Mouse (Mus musculus) E14TG2a.4 (cell line): ENCODE measurements at regions not wholly inside any gene's neighbourhood (a gene's known extent, or its start where the extent isn't known, plus 50 kb on each side); places are given as distances from the start of the nearest gene placed in this dataset.

Experiments used
- CTCF ChIP-seq: conservative IDR thresholded peaks from 2 replicates; pipeline ENCODE4 v1.5.1; 2014; ENCODE audit warnings: low read length
- NANOG ChIP-seq: IDR thresholded peaks from 2 replicates; pipeline ENCODE4 v1.6.1; 2014; ENCODE audit warnings: borderline replicate concordance, low read length, mixed read lengths
- POU5F1 ChIP-seq: IDR thresholded peaks from 2 replicates; pipeline ENCODE4 v1.6.1; 2014; ENCODE audit warnings: low read length, borderline replicate concordance

DNA sequence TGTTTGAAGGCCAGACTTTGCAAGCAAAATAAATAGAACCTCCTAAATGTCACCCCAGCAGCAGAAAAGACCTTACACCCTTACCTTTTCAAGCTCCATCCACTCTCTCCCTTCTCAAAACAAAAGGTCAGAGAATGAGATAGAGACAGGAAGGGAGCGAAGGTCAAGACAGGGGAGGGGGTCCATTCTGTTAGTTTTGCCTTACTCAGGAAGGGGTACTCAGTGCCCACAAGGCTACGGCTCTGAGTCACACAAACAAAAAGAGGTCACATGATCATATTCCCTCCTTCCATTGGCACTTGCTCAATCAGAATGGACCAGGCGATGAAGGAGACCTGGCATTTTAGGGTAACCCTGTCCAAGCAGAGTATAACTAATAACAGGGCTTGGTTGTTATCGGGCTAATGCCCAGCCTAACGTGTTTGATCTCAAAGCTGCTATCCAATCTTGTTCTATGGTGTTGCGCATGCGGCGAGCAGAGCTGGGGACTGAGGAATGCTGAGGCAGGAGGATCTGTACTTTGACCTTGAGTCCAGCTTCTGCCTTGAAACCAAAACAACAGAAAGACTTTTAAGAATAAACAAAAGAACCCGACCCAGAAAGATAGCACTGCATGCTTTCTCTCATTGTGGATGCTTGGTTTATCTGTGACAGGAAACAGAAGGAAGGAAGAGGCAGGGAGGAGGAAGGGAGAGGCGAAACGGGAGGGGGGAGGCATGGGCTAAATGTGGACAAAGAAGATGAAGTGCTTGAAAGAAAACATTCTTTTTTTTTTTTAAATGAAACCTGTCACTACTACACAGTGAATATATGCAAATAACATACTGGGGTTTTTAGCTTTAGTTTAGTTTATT lies 184.5 kb downstream of the Ankrd50 start:
- TF ChIP-seq CTCF (no peak), NANOG (no peak), POU5F1 (no peak)
